Mouse (Mus musculus) skeletal muscle tissue, adult 2 months (tissue): ENCODE data around the gene Oas3.

Source experiments
- DNase-seq: peaks from one replicate; pipeline ENCODE4 v3.0.0-alpha.2; 2012; ENCODE audit warnings: low read depth, low spot score

Gene Oas3

DNA sequence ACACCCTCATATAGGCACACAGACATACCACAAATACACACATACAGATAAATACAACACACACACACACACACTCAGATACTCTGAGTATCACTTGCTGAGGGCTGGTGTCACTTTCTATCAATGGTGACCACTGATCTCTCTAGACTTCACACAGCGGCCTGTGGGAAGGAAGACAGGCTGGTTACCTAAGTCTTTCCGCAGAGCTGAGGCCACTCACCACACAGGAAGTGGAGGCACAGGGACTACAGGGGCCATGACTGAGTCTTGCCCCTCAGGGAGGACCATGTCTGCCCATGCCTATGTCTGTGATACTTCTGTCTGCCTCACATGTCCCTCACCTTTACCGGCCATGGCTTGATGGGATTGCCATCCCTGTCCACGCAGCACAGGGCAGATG, 23.2 kb downstream of the Oas3 start:
- no peak for DNase-seq

DNA sequence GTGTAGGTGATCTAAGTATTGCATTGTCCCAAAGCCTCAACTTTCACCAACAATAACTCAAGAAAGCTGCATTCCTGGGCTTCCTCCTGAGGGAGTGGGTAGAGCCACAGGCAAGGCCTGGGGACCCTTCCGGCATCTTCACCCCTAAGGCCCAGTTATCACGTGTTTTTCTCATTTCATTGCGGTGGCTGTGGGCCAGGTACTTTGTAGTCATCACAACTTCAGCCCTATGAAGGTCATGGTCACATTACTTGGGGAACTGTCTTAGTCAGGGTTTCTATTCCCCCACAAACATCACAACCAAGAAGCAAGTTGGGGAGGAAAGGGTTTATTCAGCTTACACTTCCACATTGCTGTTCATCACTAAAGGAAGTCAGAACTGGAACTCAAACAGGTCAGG, 24.7 kb downstream of the Oas3 start:
- DNase-seq: no peak

DNA sequence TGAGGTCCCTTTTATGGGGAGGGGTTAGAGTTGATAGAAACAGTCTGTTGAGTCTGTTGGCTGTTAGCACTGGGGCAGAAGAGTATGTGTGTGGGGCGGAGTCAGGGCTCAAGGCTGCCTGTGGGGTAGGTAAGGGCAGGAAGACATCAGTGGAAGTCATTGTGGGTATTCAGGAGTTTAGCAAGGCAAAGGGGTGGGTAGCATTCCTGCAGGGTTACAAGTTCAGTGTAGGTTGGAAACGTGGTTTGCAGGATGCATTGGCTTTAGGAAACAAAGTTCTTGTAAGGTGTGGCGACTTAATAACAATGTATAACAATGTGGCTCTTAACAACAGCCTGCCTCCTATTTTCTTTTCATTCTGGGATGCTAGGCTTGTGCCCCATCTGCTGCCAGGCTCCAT, 26.3 kb downstream of the Oas3 start:
- DNase-seq: no peak

DNA sequence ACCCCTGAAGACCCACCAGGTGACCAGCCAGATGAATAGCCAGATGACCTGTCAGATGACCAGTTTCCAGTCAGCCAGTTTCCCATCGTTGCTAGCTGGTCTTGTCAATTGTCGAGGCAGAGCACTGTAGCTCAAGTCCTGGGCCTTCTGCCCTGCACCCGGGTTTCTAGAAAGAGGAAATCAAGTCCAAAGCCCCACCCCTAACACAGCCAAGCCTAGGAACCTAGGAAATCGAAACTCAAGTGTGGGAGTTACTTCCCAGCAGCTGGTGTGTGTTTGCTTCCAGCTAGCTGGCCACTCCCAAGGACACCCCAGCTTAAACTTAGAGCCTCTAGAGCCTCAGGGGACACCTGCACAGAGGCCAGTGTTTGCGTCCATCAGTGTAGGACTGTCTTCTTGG, 27.8 kb downstream of the Oas3 start, which contains the start of gene Oas2:
Gene Oas2, minus strand, starts transcription at position 166 of the 400 bp plus-strand sequence.
- DNase-seq: peak; percentile 31

DNA sequence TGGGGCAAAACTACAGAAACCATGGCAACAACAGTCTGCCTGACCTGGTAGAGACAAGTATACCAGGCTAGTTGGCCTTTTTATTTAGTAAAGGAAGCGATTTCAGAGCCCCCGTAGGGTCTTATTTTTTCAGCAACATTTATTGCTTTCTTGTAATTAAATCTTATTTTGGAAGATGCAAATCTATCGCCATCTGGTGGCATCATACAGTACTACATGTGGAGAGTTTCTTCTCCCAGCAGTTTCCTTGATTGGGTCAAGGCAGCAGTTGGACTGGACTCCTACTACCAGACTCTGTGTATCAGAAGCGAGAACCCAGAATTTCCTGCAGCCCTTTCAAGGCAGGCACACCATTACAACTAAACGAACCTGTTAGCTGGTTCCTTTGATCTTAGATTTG, 31.0 kb downstream of the Oas3 start:
- peak; percentile 25 for DNase-seq

DNA sequence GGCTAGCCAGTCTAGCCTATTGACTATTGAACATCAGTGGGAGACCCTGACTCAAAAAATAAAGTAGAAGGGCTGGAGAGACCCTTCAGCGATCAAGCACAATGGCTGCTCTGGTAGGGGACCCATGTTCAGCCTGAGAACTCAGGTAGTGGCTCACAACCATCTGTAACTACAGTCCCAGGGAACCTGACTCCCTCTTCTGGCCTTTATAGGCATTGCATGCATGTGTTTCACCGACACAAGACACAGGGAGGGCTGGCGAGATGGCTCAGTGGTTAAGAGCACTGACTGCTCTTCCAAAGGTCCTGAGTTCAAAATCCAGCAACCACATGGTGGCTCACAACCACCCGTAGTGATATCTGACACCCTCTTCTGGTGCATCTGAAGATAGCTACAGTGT, 35.3 kb downstream of the Oas3 start:
- DNase-seq: no peak

DNA sequence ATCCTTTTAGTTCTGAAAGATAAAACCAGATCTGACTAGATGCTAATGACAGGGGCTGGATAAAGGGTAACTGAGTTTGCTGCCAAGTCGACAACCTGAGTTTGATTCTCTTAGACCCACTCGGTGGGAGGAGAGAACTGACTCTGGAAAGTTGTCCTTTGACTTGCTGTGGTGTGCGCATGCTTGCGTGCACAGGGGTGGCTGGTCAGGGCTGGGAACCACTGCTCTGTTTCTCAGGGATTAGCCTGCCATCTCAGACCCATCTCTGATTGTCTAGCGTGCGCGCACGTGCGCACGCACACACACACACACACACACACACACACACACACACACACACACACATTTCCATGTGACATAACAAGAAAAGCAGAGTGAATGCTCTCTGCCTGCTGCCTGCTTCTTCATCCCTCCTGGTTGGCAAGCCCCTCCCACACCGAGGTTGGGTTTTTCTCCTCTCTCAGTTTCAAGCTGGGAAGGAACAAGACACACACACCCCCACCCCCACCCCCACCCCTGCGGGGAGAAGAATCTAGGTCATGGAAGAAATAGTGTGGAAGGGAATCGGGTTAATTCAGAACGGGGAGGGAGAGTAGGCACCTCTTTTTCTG, 43.0 kb downstream of the Oas3 start:
- no peak for DNase-seq

DNA sequence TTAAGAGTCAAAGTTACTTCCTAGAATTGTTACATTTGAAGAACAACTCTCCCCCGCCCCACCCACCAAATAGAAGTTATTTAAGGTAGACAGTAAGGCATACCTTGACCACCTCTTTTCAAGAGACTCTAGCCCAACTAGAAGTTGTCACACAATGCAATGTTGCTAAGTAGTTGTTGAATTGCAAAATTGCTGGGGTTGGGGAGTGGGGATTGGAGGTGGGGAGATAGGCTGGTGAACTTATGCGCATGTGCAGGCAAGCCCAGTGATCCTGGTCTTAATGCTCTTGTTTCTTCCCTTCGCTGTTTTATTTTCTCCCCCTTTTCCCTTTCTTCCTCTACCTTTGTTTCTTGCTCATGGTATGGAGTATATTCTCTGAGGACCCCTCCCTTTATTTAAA, 43.8 kb downstream of the Oas3 start:
- no peak for DNase-seq

DNA sequence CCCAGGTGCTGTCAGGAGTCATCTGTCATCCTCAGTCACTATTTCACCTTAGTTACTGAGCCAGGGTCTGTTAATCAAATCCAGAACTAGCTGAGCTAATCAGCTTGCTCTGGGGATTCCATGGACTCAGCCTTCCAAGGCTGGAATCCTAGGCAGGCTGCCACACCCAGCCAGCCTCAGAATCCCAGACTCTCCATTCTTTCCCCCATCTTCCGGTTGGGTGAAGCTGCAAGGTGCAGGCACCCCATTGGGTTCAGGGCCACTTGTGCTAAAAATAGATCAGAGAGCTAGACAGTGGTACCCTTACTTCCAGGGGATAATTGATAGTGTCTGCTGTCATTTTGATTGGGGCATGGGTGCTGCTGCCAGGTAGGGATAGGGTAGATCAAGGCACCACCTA, 44.7 kb downstream of the Oas3 start:
- no peak for DNase-seq

DNA sequence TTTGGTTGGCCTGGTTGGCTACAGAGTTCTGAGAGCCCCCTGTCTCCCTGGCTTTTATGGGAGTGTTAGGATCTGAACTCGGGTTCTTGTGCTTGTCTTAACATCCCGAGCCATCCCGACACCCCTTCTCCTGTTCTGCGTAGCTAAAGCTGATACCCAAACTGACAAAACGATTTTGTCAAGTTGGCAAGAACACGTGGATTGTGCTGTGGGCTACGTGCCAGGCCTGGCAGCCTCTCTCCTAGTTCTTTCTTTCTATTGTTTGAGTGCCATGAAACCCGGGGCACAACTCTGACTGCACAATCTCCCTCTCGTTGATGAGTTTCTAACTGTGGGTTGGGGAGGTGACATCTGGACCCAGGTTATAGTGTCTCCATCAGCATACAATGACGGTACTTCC, 48.1 kb downstream of the Oas3 start:
- DNase-seq: no peak

DNA sequence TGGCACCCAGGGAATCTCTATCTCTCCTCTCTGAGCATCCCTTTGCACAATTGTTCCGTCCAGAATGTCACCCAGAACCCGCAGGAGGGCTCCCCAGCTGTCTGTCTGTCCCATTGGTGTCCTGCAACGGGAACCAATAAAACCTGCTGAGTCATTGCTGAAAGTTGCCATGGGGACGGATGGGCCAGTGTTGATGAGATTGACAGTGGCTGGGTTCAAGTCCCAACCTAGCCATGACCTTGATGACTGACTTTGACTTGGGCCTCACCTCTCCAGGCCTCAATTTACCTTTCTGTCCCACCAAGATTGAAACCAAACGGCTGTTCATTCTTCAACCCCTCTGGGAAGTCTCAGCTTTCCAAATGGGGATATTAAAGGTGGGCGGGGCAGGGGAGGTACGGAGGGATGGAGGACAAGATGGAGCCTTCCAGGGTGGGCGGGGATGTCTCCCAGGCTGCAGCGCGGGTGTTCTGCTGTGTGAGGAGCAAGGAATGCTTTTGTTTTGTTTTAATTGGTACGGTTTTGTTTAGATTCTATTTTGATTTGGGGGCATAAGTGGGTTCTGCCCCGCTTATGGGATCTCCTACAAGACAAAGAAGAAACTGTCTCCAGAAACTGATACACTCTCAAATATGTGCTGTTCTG, 51.5 kb downstream of the Oas3 start:
- no peak for DNase-seq

DNA sequence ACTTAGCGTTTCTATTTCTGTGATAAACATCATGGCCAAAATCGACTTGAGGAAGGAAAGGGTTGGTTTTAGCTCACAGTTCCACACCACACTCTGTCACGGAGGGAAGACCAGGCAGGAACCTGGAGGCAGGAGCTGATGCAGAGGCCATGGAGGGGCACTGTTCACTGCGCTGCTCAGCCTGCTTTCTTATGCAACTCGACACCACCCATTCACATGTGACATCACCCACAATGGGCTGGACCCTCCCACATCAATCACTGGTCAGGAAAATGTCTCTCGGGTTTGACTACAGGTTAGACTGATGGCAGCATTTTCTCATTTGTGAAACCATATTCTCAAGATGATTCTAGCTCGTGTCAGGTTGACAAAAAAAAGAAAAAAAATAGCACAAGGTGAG, 56.5 kb downstream of the Oas3 start:
- DNase-seq: no peak

DNA sequence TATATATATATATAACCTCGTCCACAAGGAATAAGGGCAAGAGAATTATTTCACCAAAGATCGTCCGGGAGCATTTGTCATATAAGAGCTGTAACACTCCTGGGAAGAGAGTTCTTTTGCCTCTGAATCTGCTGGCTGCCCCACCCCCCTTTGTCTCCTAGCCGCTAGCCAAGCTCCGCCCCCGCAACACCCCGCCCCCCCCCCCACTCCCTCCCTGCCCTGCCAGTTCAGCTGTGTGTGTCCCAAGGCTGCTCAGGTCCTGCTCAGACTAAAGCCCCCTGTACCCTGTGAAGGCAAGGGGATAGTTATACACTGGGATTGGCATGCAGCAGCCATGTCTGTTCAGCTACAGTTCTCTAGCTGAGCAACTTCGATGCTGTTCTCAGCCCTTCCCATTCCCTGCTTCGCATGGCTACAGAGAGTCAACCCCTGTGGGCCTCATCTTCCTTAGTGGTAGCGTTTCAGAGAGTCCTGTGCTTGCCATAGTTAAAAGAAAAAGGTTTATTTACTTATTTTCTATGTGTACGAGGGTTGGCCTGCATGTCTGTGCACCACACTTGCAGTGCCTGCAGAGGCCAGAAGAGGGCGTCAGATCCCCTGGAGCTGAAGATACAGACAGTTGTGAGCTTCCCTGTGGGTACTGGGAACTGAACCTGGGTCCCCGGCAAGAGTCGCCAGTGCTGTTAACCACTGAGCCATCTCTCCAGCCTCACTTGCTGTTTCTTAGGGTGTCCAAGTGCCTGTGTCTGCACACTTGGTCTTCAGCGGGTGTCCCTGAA, 58.7 kb downstream of the Oas3 start:
- no peak for DNase-seq

DNA sequence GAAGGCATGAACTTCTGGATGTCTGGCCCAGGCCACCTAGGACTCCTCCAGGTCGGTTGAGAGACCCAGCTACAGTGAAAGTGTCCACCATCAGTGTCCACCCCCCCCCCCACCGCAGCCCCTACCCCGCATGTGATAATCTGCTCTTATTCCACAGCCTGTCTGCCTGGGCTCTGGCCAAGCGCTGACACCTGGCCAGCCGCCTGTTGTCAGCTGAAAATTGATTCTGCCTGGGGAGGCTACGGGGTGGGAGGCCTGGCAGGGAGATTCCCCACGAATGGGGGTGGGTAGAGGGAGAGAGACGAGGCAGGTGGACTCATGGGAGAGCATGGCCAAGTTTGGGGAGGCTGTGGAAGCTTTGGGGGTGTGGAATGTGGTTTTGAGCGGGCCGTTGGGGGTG, 60.3 kb downstream of the Oas3 start:
- DNase-seq: no peak

DNA sequence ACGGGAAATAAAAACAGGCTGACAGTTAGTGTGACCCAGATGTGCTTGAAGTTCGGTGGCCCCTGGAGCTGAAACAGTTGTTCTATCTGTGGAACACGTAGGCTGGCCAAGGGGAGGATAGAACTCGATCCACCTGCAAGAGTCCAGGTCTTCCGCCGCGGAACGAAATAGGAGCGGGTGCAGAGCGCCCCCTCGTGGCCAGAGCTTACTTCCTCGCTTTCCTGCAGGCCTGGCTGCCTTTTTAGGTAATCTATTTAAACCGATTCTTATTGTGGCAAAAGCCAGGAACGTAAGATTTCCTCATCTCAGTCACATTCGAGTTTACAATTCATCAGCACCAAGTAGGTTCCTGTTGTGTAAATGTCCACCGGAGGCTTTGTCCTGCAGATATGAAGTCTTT, 63.1 kb downstream of the Oas3 start:
- peak; percentile 26 for DNase-seq

DNA sequence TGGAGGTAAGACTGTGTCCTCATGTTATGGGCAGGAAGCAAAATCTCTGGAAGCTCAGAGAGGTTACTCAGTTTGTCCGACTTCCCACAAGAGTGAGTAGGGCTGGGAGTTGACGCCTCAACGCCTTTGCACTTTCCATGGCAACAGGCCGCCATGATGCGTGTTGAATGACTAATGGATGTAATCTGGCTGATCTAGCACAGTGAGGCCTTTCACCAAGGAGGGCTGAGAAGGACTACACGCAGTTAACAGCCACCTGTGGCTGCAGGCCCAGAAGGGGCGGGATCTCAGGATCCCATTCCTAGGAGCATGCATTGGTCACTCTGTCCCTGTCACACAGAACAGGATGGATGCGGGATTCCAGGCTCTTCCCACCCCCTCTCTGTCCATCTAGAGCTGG, 64.7 kb downstream of the Oas3 start:
- DNase-seq: no peak

DNA sequence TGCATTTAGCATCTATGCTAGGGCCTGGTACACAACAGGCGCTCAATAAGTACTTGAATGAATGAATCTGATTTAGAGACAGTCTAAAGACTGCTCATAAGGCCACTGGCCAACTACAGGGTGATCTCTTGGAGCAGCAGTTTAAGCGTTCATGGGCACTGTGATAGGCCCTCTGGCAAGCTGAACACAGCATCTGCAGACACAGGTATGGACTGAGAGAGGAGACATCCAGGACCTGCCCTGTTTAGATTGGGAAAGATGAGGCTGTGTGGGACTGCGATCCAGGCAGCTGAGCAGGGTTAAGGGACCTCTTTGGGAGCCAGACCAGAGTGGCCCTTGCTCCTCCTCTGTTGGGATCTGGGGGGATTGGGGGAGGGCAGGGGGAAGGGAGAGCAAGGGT, 65.6 kb downstream of the Oas3 start, which contains the start of gene Dtx1:
Gene Dtx1, minus strand, starts transcription at position 101 of the 400 bp plus-strand sequence.
- DNase-seq: no peak

DNA sequence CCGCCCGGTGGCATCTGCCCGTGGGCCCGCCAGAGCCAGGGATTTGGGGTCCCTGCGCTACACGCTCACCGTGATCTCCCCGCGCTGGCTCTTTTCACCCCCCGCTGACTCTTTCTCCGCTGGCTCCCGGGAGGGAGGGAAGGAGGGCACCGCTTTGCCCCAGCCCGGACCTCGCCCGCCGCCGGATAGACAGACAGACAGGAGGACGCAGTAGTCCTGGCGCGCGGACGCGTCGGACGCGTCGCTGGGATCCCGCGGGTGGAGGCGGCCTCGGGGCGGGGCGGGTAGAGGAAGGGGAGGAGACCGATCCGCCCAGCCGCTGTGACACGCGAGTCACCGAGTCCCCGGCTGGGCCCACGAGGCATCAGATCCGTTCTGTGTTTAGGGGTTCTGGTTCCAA, 66.0 kb downstream of the Oas3 start:
- no peak for DNase-seq

DNA sequence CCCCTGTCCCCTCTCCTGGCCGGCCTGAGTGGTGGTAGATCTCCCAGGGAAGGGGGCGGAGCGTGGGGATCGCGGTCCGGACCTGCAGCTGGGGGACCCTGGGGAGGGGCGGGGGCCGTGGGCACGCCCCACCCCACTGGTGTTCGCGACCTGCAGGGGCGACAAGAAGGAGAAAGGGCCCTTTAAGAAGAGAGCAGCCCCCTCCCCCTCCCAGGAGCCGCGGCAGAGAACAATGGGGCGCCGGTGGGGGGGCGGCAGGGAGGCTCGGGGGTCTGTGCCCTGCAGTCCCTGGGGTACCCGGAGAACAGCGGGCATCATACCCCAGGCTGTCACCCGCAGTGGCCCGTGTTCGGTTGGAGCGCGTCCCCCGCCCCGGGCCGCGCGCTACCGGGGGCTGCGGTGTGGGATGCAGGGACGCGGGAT, 66.6 kb downstream of the Oas3 start:
- no peak for DNase-seq

DNA sequence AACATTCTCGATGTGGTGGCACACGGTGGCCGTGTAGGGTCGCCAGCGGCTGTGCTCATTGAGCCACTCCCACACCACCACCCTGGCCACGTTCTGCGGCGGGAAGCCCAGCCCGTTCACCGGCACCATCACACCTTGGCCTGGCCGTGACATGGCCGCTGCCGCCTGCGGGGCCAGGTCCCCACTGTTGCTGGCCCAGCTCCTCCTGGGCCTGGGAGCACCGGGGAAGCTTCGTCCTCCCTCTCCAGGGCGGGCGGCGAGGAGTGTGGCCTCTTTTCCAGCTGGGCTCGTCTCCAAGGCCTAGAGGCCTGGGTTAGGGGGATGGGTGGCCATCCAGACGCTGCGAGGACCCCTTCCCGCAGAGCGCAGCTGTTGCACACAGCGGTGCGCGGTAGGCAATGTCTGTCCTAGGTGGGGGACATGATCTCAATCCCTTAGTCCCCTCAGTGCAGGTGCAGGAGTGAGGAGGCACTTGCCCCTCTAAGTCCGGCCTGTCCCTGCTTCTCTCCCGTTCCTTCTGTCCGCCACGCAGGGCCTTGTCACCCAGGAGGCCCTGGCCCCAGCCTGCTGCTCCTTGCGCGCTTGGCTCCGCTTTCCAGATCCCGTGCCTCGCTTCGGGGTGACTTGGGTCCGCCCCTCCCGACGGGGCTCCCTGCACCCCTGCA, 67.2 kb downstream of the Oas3 start:
- DNase-seq: no peak

DNA sequence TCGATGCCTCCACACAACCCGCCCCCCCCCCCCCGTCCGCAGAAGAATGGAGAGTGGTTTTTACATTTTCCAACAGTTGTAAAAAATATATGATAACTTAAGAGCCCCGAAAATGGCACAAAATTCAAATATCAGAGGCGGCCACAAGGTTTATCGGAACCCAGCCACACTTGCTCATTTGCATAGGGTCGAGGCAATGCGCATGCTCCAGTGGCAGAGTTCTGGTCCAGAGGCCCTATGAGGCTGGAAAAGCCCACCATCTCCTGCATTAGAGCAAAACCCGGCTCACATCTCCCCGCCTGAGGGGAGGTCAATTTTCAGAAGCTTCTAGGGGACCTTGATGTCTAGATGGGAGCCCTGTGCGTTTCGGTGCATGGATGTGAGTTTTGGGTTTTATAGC, 70.5 kb downstream of the Oas3 start:
- no peak for DNase-seq

DNA sequence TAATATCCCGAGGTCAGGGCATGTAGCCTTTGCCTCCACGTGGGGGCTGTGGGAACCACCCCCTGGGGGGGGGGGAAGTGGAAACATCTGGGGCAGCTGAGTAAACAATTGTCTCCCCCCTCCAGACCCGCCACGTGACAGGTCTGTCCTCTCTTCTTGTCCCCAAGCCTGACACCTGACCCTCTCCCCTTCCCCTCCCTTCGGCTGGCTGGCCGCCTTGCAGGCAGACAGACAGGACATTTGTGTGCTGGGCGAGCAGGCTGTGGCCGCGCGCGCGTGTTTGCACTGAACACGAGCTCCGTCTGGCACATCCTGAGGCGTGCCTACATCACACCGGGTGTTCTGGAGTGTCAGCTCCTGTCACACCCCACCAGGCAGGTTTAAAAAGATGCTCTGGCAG, 70.9 kb downstream of the Oas3 start:
- DNase-seq: peak; percentile 13
